Mouse (Mus musculus): ENCODE measurements around the gene H2al3.

The H2al3 gene

GRCm38 (mm10) chrX:9849403-9849802 is at the start of gene H2al3:
Gene H2al3 (plus strand): TSS chrX:9849703.
- DNase-seq (ENCODE audit: low spot score) = no peak

GRCm38 (mm10) chrX:9810101-9810500 is 39.4 kb upstream of the H2al3 start:
- no peak for DNase-seq (ENCODE audit: low spot score)

GRCm38 (mm10) chrX:9812469-9812868 is 37.0 kb upstream of the H2al3 start:
- no peak for DNase-seq (ENCODE audit: low spot score)

- no peak for DNase-seq (ENCODE audit: low spot score)
These were observed 14.7 kb upstream of the H2al3 start for GRCm38 (mm10) chrX:9834779-9835178.

- no peak for DNase-seq (ENCODE audit: low spot score)
These were observed 2.9 kb upstream of the H2al3 start, which contains the start of gene Hypm for GRCm38 (mm10) chrX:9846628-9847027. Gene Hypm (plus strand): TSS chrX:9846928.

GRCm38 (mm10) chrX:9861859-9862258 is 12.4 kb downstream of the H2al3 start:
- no peak for DNase-seq (ENCODE audit: low spot score)

- DNase-seq (ENCODE audit: low spot score) = no peak
These were observed 26.0 kb downstream of the H2al3 start for GRCm38 (mm10) chrX:9875519-9875918.

- no peak for DNase-seq (ENCODE audit: low spot score)
These were observed 35.8 kb downstream of the H2al3 start, which contains the start of gene Sytl5 for GRCm38 (mm10) chrX:9885322-9885721. Gene Sytl5 (plus strand): TSS chrX:9885622.

Data from ovary, adult 18-20 months (tissue).